Mouse (Mus musculus): ENCODE results near the gene Ski.

Gene Ski

DNA sequence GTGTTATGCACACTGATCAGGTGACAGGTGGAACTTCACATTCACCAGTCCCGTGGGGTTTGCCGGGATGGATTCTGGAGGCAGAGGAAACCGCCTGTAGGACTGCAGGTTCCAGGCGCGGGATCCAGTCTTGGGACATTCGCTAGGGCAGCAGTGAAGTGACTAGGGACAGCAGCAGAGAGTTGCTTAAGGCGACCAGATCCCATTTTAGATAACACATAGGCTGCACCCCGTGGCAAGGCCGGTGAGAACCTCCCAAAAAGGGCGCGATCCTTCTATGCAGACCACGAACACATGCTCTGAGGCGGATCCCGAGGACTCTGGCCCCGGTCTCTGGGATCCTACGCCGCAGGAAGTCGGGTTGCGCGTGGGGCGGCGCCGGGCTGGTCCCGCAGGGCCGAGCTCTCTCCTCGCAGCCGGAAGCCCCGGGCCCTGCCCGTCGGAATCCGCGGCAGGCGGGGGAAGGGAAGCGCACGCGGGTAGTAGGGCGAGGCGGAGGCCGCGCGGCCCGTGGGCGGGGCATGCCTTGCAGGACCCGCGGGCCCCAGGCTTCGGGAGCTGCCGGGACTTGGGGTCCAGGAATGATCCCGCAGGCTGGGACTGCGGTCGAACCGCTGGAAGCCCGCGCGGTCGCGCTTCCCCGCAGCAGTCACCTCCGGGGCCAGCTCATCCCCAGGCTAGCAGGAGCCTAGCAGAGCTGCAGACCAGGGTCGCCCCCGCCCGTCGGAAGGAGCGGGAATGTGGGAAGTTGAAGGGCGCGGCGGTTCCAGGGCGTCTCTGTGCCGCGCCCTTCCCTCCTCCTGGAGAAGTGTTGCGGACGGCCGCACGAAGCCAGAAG is 71.9 kb downstream of the Ski start:
- DNase-seq (ENCODE audit: low spot score in 2 of 2) = peak; percentile 92 to 93

- DNase-seq (ENCODE audit: low spot score in 2 of 2) = no peak
Measured at GRCm38 (mm10) chr4:155149941-155150275, 72.5 kb downstream of the Ski start.

DNA sequence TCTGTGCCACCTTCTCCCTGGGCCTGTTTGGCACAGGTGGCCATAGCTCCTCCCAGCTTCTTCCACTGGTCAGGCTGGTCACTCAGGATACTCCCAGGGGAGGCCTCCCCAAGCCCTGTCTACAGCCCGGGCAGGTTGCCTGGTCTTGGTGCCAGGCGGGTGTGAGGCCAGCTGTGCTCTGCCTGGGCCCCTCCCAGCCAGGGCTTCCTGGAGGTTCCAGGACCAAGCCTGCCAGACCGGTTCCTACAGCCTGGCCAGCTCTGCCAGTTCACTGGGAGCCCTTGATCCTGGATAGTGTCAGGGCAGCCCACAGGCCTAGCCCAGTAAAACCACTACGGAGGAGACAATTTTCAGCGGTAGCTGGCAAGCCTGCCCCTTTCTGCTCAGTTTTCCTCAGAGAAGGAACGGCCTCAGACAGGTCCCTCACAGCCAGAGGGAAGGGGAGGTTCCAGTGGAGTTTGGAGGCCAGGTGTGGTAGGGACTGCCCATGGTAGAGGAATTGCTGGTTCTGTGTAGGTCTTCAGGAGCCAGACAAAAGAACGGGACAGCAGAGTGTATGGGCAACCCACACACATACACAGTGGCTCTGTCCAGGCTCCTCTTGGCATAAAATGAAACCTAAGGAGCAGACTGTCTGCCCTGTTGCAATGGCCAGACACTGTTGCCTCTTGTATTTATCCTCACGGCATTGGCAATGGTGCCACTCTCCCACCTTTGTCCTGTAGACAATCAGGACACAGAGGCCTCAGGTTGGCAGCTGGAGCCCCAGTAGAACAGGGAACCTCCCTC is 73.3 kb downstream of the Ski start:
- DNase-seq (ENCODE audit: low spot score in 2 of 2) = peak; percentile 78 to 81

DNA sequence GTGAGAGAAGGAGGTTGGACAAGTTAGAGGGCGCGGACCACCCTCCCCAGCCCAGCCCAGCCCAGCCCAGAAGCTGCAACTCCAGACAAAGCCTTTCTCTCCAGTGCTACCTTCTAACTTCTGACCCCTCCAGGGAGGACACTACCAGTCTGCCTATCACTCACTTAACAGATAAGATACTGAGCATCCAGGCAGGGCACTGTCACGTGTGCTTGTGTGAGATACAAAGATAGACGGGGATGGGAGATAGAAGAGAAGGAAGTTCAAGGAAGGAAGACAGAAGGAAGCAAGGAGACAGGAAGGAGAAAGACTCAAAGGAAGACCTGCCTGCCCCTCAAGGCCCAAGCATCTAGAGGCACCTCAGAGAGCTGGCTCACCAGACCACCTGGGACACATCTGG is 73.9 kb downstream of the Ski start:
- DNase-seq (ENCODE audit: low spot score in 2 of 2) = no peak

GRCm38 (mm10) chr4:155146107-155146823 is 76.1 kb downstream of the Ski start:
- DNase-seq (ENCODE audit: low spot score in 2 of 2) = no peak

DNA sequence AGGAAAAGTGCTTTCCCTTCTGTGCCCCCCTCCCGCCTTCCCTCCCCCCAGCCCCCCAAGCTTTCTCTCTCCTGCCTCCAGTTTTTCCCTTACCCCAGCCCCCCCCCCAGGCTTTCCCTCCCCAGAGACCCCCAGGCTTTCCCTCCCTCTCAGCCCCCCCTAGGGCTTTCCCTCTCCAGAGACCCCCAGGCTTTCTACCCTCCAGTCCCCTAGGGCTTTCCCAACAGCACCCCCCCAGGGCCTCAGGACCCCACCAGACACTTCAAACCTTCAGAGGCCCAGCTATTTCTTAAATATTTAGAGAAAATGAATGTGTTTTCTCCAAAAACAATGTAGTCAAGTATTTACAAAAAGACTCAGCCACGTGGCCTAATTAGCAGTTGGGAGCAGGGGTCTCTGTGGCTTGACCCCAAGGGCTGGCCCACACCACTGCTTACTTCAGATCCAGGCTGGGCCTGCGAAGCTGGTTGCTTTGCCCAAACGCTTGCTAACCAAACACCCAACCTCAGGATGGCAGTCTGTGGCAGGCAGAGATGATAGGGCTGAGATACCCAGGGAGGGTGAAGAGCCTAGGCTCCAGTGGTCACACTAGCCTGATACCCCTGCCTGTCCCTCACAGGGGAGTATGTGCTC is 77.7 kb downstream of the Ski start:
- DNase-seq (ENCODE audit: low spot score in 2 of 2) = no peak

GRCm38 (mm10) chr4:155143871-155144502 is 78.4 kb downstream of the Ski start:
- DNase-seq (ENCODE audit: low spot score in 2 of 2) = peak in 1 of 2 experiments; percentile 72

GRCm38 (mm10) chr4:155143411-155143810 is 79.0 kb downstream of the Ski start:
- no peak for DNase-seq (ENCODE audit: low spot score in 2 of 2)

DNA sequence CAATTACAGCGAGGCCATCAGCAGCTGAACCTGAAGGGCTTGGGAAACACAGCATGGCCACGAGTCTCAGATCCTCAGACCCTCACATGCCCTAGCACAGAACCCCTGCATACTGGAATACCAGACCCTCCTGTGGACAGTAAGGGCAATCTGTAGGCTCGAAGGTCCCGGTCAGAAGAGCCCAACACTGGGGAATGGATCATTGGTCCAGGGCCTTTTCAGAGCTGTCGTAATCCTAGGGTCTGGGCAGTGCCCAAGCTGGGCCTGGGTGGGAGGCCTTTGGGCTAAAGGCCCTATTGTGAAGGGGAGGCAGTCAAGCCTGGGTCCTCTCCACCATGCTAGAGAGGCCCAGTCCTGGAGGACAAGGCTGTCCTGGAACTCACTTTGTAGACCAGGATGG is 79.6 kb downstream of the Ski start:
- no peak for DNase-seq (ENCODE audit: low spot score in 2 of 2)

DNA sequence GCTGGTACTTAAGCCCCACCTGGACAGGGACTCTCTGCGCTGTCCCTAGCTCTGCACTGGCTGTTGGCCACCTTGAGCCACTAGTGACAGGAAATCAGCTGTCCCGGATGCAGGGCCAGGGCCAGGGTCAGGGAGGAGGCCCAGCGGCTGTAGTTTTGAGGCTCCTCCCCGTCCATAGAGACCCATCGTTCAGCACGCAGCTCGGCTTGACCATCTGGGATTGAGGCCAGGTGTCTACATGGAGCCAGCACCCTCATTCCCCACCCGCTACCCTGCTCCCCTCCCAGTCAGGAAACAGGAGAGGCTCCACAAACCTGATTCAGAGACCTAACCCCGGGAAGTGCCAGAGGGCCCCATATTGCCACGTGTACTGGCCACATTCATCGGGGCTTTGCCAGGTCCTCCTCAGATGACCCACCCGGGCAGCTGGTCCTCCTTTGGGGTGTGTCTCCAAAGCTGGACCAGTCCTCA is 81.6 kb downstream of the Ski start:
- peak in 1 of 2 experiments; percentile 69 for DNase-seq (ENCODE audit: low spot score in 2 of 2)

GRCm38 (mm10) chr4:155140150-155140549 is 82.2 kb downstream of the Ski start:
- no peak for DNase-seq (ENCODE audit: low spot score in 2 of 2)

DNA sequence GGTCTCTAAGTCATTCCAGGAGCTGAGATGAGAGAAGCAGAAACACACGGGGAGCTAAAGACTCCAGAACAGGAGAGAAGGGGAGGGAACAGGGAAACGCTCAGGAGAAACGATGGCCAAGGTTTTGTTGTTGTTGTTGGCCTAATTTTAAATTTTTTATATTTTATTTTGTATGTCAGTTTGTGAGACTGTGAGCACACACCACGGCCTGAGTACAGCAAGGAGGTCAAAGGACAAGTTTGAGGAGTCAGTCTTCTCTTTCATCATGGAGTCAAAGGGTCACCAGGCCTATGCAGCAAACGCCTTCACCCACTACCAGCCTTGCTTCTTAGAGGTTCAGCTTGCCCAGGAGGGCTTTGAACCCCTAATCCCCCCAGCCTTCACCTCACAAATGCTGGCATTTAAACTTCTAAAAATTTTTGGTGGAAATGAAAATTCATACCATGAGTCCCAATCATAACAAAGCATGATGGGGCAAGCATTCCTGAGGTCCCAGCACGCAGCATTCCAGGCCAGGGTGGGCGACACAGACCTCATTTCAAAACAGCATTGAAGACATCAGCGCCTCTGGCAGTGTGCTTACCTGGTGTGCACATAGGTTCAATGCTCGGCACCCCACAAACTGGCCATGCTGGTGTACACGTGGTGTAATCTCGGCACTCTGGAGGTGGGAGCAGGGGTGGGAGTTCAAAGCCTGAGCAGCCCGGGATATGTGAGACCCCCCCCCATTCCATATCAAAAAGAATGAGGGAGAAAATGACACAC is 82.9 kb downstream of the Ski start:
- DNase-seq (ENCODE audit: low spot score in 2 of 2) = no peak

- DNase-seq (ENCODE audit: low spot score in 2 of 2) = no peak
Measured at GRCm38 (mm10) chr4:155138451-155138850, 83.9 kb downstream of the Ski start.

- no peak for DNase-seq (ENCODE audit: low spot score in 2 of 2)
Measured at GRCm38 (mm10) chr4:155137891-155138290, 84.5 kb downstream of the Ski start.

- no peak for DNase-seq (ENCODE audit: low spot score in 2 of 2)
Measured at GRCm38 (mm10) chr4:155135909-155136585, 86.3 kb downstream of the Ski start.

GRCm38 (mm10) chr4:155134686-155135172 is 87.7 kb downstream of the Ski start:
- no peak for DNase-seq (ENCODE audit: low spot score in 2 of 2)

DNA sequence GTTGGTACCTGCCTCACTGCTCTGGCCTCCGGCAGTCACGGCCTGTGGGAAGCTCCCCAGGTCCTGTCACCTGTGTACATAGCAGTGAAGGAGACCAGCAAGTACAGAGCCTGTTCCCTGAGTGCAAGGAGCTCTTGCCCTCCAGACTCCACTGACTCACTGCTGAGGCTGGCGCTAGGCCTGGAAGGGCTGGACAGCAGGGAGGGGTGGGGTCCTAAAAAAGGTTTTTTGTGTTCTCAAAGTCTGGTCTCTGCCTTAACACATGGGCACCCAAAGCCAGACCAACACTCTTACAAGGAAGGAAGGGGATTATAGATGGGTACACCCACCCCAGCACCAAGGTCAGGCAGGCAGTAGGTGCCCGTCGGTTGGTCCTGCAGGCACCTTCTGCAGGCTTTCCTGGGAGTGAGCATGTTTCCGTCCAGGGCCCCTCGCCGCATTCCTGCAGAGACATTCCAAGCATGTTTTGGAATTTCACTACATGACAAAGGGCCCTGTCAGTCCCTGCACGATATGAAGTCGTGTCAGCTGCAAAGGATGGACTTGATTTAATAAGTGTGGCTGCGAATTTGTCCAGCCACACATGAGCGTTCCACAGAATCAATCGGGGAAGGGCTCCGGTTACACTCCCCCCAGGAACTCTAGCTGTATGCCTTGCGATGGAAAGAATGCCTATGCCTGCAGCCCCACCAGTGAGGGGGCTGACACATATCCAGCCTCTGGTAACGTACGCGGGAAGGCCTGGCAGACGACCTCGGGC is 88.6 kb downstream of the Ski start:
- DNase-seq (ENCODE audit: low spot score in 2 of 2) = peak in 1 of 2 experiments; percentile 50

- DNase-seq (ENCODE audit: low spot score in 2 of 2) = no peak
Measured at GRCm38 (mm10) chr4:155133188-155133587, 89.2 kb downstream of the Ski start.

- no peak for DNase-seq (ENCODE audit: low spot score in 2 of 2)
Measured at GRCm38 (mm10) chr4:155130616-155131015, 91.8 kb downstream of the Ski start.

Measured in urinary bladder, postnatal 4 days (tissue).